Mouse (Mus musculus) cerebellum, adult 2 months (tissue): ENCODE results near the gene Fam129c.

Experiments
- CTCF ChIP-seq: fragments of 200-500 bp; IDR thresholded peaks from 2 replicates; pipeline ENCODE4 v1.5.1; 2011; ENCODE audit warnings: low read depth, mild to moderate bottlenecking, control low read depth, low read length, moderate library complexity, borderline replicate concordance; ENCODE audit not compliant: insufficient read depth
- POLR2A ChIP-seq: fragments of 200-500 bp; IDR thresholded peaks from 2 replicates; pipeline ENCODE4 v1.6.1; 2011; ENCODE audit warnings: low read length, control low read depth, borderline replicate concordance; ENCODE audit not compliant: insufficient read depth

GRCm38 (mm10) chr8:71596798-71597197, 650 bp upstream of the Fam129c start:
- TF ChIP-seq POLR2A (no peak), CTCF (no peak)
